Mouse (Mus musculus): ENCODE data around the gene Usp36.

DNA sequence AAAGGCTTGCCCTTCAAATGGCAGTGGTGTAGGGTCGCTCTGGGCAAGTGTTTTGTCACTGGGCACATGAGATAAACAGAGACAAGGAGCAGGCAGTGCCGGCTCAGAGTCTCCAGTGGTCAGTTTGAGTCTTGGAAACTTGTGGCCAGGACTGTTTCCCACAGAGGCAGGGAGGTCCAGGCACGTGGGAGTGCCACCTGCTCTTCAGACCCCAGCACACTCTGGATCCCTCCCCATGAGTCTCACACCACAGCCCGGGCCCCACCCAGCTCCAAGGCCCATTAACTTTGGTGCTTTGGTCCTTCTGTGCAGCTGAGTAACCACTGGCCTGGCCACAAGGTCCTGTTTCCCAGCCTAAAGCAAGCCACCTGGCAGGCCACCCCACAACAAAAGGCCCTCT lies 31.9 kb upstream of the Usp36 start:
- TF ChIP-seq GATA1 (IDR thresholded peaks at IDR 0.05; ENCODE audit: borderline replicate concordance, low read length) (no peak), FLI1 (IDR thresholded peaks at IDR 0.05; ENCODE audit: low read length) (no peak)
